Mouse (Mus musculus): Measurements from ENCODE around the gene Map2k4. TPM values are rescaled to one million over a fixed set of nuclear protein-coding genes. Genes with fewer than 3 reads are reported as not detected.

The Map2k4 gene
- 85.2 and 96.7 TPM in 2 replicates for polyA plus RNA-seq (2014; fragmentation: Nextera tagmentation; extraction: Ambion mirVana)

- peak; percentile 100 for ATAC-seq
These were observed at the start of gene Map2k4 for GRCm38 (mm10) chr11:65788154-65788553. Map2k4 (minus strand) TSS chr11:65788297.

GRCm38 (mm10) chr11:65824556-65824955, 36.5 kb upstream of the Map2k4 start:
- peaks cover 51% of the 10 kb centered on the region for H3K36me3 ChIP-seq (ENCODE audit: control insufficient read depth, insufficient read depth, low read length)
- WGBS, result 90% methylated on average over 3 of the region's 3 CpGs

More at GRCm38 (mm10) chr11:65788154-65788553, at the start of gene Map2k4:
- Histone ChIP-seq H3K4me2 (ENCODE audit: low read length) (peak within 1 kb of the TSS; percentile 79), H3K27me3 (replicated peaks; ENCODE audit: control insufficient read depth, insufficient read depth, low read length) (no peaks in the 10 kb centered on the region), H3K4me3 (ENCODE audit: low read depth, low read length) (peak within 1 kb of the TSS; percentile 94), H3K27ac (ENCODE audit: low read depth, low read length) (peak within 1 kb of the TSS; percentile 90), H3K36me3 (ENCODE audit: control insufficient read depth, insufficient read depth, low read length) (no peaks in the 10 kb centered on the region), H3K9me3 (replicated peaks; ENCODE audit: control insufficient read depth, low read length) (no peaks in the 10 kb centered on the region), H3K4me1 (ENCODE audit: control insufficient read depth, insufficient read depth, low read length) (peaks cover 11% of the 10 kb centered on the region; the same call in 1 of the 2 replicates), H3K9ac (ENCODE audit: low read length) (peak within 1 kb of the TSS; percentile 99)
- peak; percentile 94 for DNase-seq (ENCODE audit: low spot score)
- under 1% methylated on average over 30 of the region's 36 CpGs for WGBS

GRCm38 (mm10) chr11:65820877-65821276, 32.8 kb upstream of the Map2k4 start:
- Histone ChIP-seq H3K4me2 (ENCODE audit: low read length) (no peak overlapping the region), H3K4me1 (ENCODE audit: control insufficient read depth, insufficient read depth, low read length) (peaks cover 3% of the 10 kb centered on the region; the same call in 1 of the 2 replicates), H3K9ac (ENCODE audit: low read length) (no peak overlapping the region), H3K36me3 (ENCODE audit: control insufficient read depth, insufficient read depth, low read length) (peaks cover 36% of the 10 kb centered on the region), H3K4me3 (ENCODE audit: low read depth, low read length) (no peak overlapping the region), H3K9me3 (replicated peaks; ENCODE audit: control insufficient read depth, low read length) (no peaks in the 10 kb centered on the region), H3K27ac (ENCODE audit: low read depth, low read length) (no peak overlapping the region), H3K27me3 (replicated peaks; ENCODE audit: control insufficient read depth, insufficient read depth, low read length) (no peaks in the 10 kb centered on the region)
- peak; percentile 85 for ATAC-seq
- peak; percentile 91 for DNase-seq (ENCODE audit: low spot score)
- WGBS, result 6% methylated on average over 7 of the region's 7 CpGs

More at GRCm38 (mm10) chr11:65824556-65824955, 36.5 kb upstream of the Map2k4 start:
- H3K9me3 ChIP-seq (replicated peaks; ENCODE audit: control insufficient read depth, low read length), result no peaks in the 10 kb centered on the region
- no peak overlapping the region for H3K4me3 ChIP-seq (ENCODE audit: low read depth, low read length)
- H3K4me2 ChIP-seq (ENCODE audit: low read length), result no peak overlapping the region
- no peak for DNase-seq (ENCODE audit: low spot score)
- H3K27ac ChIP-seq (ENCODE audit: low read depth, low read length), result no peak overlapping the region
- ATAC-seq, result no peak
- no peaks in the 10 kb centered on the region for H3K4me1 ChIP-seq (ENCODE audit: control insufficient read depth, insufficient read depth, low read length)
- no peak overlapping the region for H3K9ac ChIP-seq (ENCODE audit: low read length)
- no peaks in the 10 kb centered on the region for H3K27me3 ChIP-seq (replicated peaks; ENCODE audit: control insufficient read depth, insufficient read depth, low read length)

GRCm38 (mm10) chr11:65820280-65820679, 32.2 kb upstream of the Map2k4 start:
- Histone ChIP-seq H3K4me3 (ENCODE audit: low read depth, low read length) (no peak overlapping the region), H3K27me3 (replicated peaks; ENCODE audit: control insufficient read depth, insufficient read depth, low read length) (no peaks in the 10 kb centered on the region), H3K9ac (ENCODE audit: low read length) (no peak overlapping the region), H3K36me3 (ENCODE audit: control insufficient read depth, insufficient read depth, low read length) (peaks cover 42% of the 10 kb centered on the region), H3K4me2 (ENCODE audit: low read length) (no peak overlapping the region), H3K4me1 (ENCODE audit: control insufficient read depth, insufficient read depth, low read length) (peaks cover 3% of the 10 kb centered on the region; the same call in 1 of the 2 replicates), H3K9me3 (replicated peaks; ENCODE audit: control insufficient read depth, low read length) (no peaks in the 10 kb centered on the region), H3K27ac (ENCODE audit: low read depth, low read length) (no peak overlapping the region)
- peak; percentile 63 for DNase-seq (ENCODE audit: low spot score)
- ATAC-seq, result peak; percentile 54
- WGBS, result 66% methylated on average over 5 of the region's 5 CpGs

- Histone ChIP-seq H3K27ac (ENCODE audit: low read depth, low read length) (no peak overlapping the region), H3K4me2 (ENCODE audit: low read length) (no peak overlapping the region), H3K4me3 (ENCODE audit: low read depth, low read length) (no peak overlapping the region), H3K9ac (ENCODE audit: low read length) (no peak overlapping the region), H3K36me3 (ENCODE audit: control insufficient read depth, insufficient read depth, low read length) (peaks cover 42% of the 10 kb centered on the region), H3K4me1 (ENCODE audit: control insufficient read depth, insufficient read depth, low read length) (peaks cover 3% of the 10 kb centered on the region; the same call in 1 of the 2 replicates), H3K27me3 (replicated peaks; ENCODE audit: control insufficient read depth, insufficient read depth, low read length) (no peaks in the 10 kb centered on the region), H3K9me3 (replicated peaks; ENCODE audit: control insufficient read depth, low read length) (no peaks in the 10 kb centered on the region)
- 90% methylated on average over 1 of the region's 1 CpGs for WGBS
- ATAC-seq, result no peak
- no peak for DNase-seq (ENCODE audit: low spot score)
These were observed 30.1 kb upstream of the Map2k4 start for GRCm38 (mm10) chr11:65818193-65818592.

GRCm38 (mm10) chr11:65816237-65816636, 28.1 kb upstream of the Map2k4 start:
- Histone ChIP-seq H3K27ac (ENCODE audit: low read depth, low read length) (peak overlapping the region; percentile 57; the same call in 1 of the 2 replicates), H3K9me3 (replicated peaks; ENCODE audit: control insufficient read depth, low read length) (no peaks in the 10 kb centered on the region), H3K4me2 (ENCODE audit: low read length) (no peak overlapping the region), H3K27me3 (replicated peaks; ENCODE audit: control insufficient read depth, insufficient read depth, low read length) (no peaks in the 10 kb centered on the region), H3K9ac (ENCODE audit: low read length) (no peak overlapping the region), H3K4me3 (ENCODE audit: low read depth, low read length) (no peak overlapping the region), H3K36me3 (ENCODE audit: control insufficient read depth, insufficient read depth, low read length) (peaks cover 26% of the 10 kb centered on the region), H3K4me1 (ENCODE audit: control insufficient read depth, insufficient read depth, low read length) (peaks cover 9% of the 10 kb centered on the region)
- WGBS, result 38% methylated on average over 6 of the region's 6 CpGs
- DNase-seq (ENCODE audit: low spot score) (peak; percentile 81), ATAC-seq (peak; percentile 73)

- 85% methylated on average over 9 of the region's 9 CpGs for WGBS
- Histone ChIP-seq H3K9me3 (replicated peaks; ENCODE audit: control insufficient read depth, low read length) (no peaks in the 10 kb centered on the region), H3K27ac (ENCODE audit: low read depth, low read length) (no peak overlapping the region), H3K9ac (ENCODE audit: low read length) (no peak overlapping the region), H3K4me3 (ENCODE audit: low read depth, low read length) (no peak overlapping the region), H3K36me3 (ENCODE audit: control insufficient read depth, insufficient read depth, low read length) (peaks cover 26% of the 10 kb centered on the region), H3K4me2 (ENCODE audit: low read length) (no peak overlapping the region), H3K27me3 (replicated peaks; ENCODE audit: control insufficient read depth, insufficient read depth, low read length) (no peaks in the 10 kb centered on the region), H3K4me1 (ENCODE audit: control insufficient read depth, insufficient read depth, low read length) (peaks cover 9% of the 10 kb centered on the region)
- DNase-seq (ENCODE audit: low spot score) (no peak), ATAC-seq (no peak)
These were observed 26.3 kb upstream of the Map2k4 start for GRCm38 (mm10) chr11:65814381-65814780.

GRCm38 (mm10) chr11:65812088-65812487, 24.0 kb upstream of the Map2k4 start:
- peaks cover 13% of the 10 kb centered on the region for H3K4me1 ChIP-seq (ENCODE audit: control insufficient read depth, insufficient read depth, low read length)
- no peak overlapping the region for H3K4me2 ChIP-seq (ENCODE audit: low read length)
- H3K36me3 ChIP-seq (ENCODE audit: control insufficient read depth, insufficient read depth, low read length), result peaks cover 23% of the 10 kb centered on the region
- no peaks in the 10 kb centered on the region for H3K9me3 ChIP-seq (replicated peaks; ENCODE audit: control insufficient read depth, low read length)
- DNase-seq (ENCODE audit: low spot score), result no peak
- H3K27ac ChIP-seq (ENCODE audit: low read depth, low read length), result no peak overlapping the region
- no peak for ATAC-seq
- no peaks in the 10 kb centered on the region for H3K27me3 ChIP-seq (replicated peaks; ENCODE audit: control insufficient read depth, insufficient read depth, low read length)
- H3K9ac ChIP-seq (ENCODE audit: low read length), result no peak overlapping the region
- WGBS, result 20% methylated on average over 5 of the region's 5 CpGs
- H3K4me3 ChIP-seq (ENCODE audit: low read depth, low read length), result no peak overlapping the region

- H3K4me1 ChIP-seq (ENCODE audit: control insufficient read depth, insufficient read depth, low read length), result peaks cover 10% of the 10 kb centered on the region
- H3K27ac ChIP-seq (ENCODE audit: low read depth, low read length), result no peak overlapping the region
- H3K9ac ChIP-seq (ENCODE audit: low read length), result peak overlapping the region; percentile 79
- no peaks in the 10 kb centered on the region for H3K36me3 ChIP-seq (ENCODE audit: control insufficient read depth, insufficient read depth, low read length)
- H3K4me3 ChIP-seq (ENCODE audit: low read depth, low read length), result peak overlapping the region; percentile 86
- 46% methylated on average over 7 of the region's 7 CpGs for WGBS
- no peaks in the 10 kb centered on the region for H3K27me3 ChIP-seq (replicated peaks; ENCODE audit: control insufficient read depth, insufficient read depth, low read length)
- H3K9me3 ChIP-seq (replicated peaks; ENCODE audit: control insufficient read depth, low read length), result no peaks in the 10 kb centered on the region
- peak overlapping the region; percentile 64 for H3K4me2 ChIP-seq (ENCODE audit: low read length)
- ATAC-seq (peak; percentile 4; the same call in 1 of the 2 replicates), DNase-seq (ENCODE audit: low spot score) (no peak)
These were observed 19.5 kb upstream of the Map2k4 start for GRCm38 (mm10) chr11:65807601-65808000.

Measured in forebrain, embryonic 14.5 days (tissue).